Mouse (Mus musculus): ENCODE results near the gene Dvl2. TPM values are rescaled to one million over a fixed set of nuclear protein-coding genes. Genes with fewer than 3 reads are reported as not detected.

The Dvl2 gene
- polyA plus RNA-seq, 2 experiments, result 40.3 to 65.4 TPM

GRCm38 (mm10) chr11:69995391-69995960 is 4.9 kb upstream of the Dvl2 start, which contains the start of gene Phf23:
Gene Phf23 (plus strand): TSS chr11:69995777.
- peak; percentile 84; the same call in 1 of the 2 replicates for TF ChIP-seq POLR2A (IDR thresholded peaks at IDR 0.05; ENCODE audit: borderline replicate concordance, extremely low read depth, insufficient read depth, insufficient read length)
- ATAC-seq (ENCODE audit: low FRiP score, low read depth) (peak; percentile 79), DNase-seq (ENCODE audit: low spot score) (peak; percentile 99)
- 1% methylated on average over 36 of the region's 36 CpGs for WGBS
- peak within 1 kb of the TSS; percentile 90 for H3K9ac ChIP-seq (ENCODE audit: low read depth, low read length, severe bottlenecking)
- no peaks in the 10 kb centered on the region for H3K9me3 ChIP-seq (ENCODE audit: control insufficient read depth, low read length)
- peaks cover 16% of the 10 kb centered on the region for H3K4me1 ChIP-seq (ENCODE audit: control insufficient read depth, insufficient read depth, low read length)
- H3K4me3 ChIP-seq (replicated peaks; ENCODE audit: low read length), result peak within 1 kb of the TSS; percentile 97
- peaks cover 48% of the 10 kb centered on the region for H3K36me3 ChIP-seq (ENCODE audit: control insufficient read depth, insufficient read depth, low read length)
- peak within 1 kb of the TSS; percentile 46 for H3K4me2 ChIP-seq (replicated peaks; ENCODE audit: low read depth, low read length, severe bottlenecking)
- H3K27me3 ChIP-seq (ENCODE audit: control insufficient read depth, insufficient read depth, low read length), result no peaks in the 10 kb centered on the region
- peak within 1 kb of the TSS; percentile 96 for H3K27ac ChIP-seq (replicated peaks; ENCODE audit: low read depth, low read length)

DNA sequence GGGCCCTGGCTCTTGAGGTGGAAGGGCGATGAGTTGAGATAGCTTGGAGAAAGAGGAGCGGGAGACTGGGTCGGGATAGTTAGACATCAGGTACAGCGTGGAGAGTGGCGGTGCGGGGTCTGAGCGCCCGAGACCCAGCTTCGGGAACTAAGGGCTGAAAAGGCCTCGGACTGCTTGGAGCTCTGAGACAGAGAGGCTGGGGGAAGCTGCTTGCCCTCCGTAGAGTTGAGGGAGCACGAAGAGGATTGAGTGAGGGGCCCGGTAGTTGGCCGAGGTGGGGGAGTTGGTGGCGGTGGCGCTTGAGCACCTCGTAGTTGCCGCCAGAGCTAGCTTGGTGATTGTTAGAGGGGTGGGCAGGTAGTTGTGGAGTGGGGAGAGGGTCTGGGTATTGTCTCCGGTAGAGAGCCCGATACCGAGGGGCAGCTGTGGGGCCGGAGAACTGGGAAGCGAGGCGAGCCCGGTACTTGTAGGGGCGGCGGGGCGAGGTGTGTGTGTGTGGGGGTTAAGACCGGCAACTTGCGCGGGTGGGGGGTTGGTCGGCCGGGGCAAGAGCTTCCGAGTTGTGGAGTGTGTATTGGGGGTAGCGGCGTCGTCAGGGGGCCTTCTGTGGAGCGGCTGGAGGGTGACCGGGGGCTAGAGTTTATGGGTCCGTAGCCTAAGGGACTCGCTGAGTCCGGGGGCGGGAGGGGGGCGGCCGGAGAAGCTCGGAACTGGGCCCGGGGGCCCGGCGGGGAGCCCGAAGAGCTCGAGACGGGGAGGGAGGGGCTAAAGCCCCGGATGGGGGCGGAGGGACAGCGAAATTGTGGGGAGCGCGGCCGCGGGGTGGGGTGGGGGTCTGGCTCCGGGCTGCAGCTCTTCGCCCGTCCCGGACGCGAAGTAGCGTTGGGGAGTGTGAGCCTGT is 4.0 kb upstream of the Dvl2 start:
- 1% methylated on average over 41 of the region's 66 CpGs for WGBS
- ATAC-seq (ENCODE audit: low FRiP score, low read depth) (peak; percentile 7), DNase-seq (ENCODE audit: low spot score) (peak; percentile 48)

DNA sequence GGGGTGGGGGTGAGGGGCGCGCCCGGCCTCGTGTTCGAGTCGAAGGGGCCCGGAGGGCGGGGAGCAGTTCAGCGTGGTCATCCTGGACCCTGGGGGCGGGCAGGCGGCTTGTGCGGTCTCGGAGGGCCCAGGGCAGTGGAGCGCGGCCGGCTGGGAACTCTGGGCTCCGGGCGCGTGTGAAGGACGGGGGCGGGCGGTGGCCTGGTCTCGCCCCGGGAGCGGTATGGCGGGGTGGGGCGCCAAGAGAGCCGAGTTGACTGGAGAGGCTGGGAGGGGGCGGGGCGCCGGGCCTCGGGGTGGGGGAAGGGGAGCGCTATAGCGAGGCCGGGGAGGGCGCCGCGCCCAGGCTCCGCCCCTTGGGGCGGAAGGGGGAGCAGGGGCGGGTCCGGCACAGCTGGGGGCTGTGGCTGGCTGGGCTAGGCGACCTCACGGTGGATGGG is 3.3 kb upstream of the Dvl2 start:
- 0 out of 2 replicates have a peak, but pooled peaks have one; percentile 38 for TF ChIP-seq POLR2A (IDR thresholded peaks at IDR 0.05; ENCODE audit: borderline replicate concordance, extremely low read depth, insufficient read depth, insufficient read length)
- ATAC-seq (ENCODE audit: low FRiP score, low read depth), result peak; percentile 38
- H3K4me3 ChIP-seq (replicated peaks; ENCODE audit: low read length), result peak overlapping the region; percentile 97
- H3K9ac ChIP-seq (ENCODE audit: low read depth, low read length, severe bottlenecking), result peak overlapping the region; percentile 90
- DNase-seq (ENCODE audit: low spot score), result peak; percentile 83
- WGBS, result 3% methylated on average over 19 of the region's 44 CpGs
- no peaks in the 10 kb centered on the region for H3K9me3 ChIP-seq (ENCODE audit: control insufficient read depth, low read length)
- peak overlapping the region; percentile 96 for H3K27ac ChIP-seq (replicated peaks; ENCODE audit: low read depth, low read length)
- H3K4me2 ChIP-seq (replicated peaks; ENCODE audit: low read depth, low read length, severe bottlenecking), result peak overlapping the region; percentile 46
- no peaks in the 10 kb centered on the region for H3K27me3 ChIP-seq (ENCODE audit: control insufficient read depth, insufficient read depth, low read length)
- peaks cover 25% of the 10 kb centered on the region for H3K4me1 ChIP-seq (ENCODE audit: control insufficient read depth, insufficient read depth, low read length)
- peaks cover 48% of the 10 kb centered on the region for H3K36me3 ChIP-seq (ENCODE audit: control insufficient read depth, insufficient read depth, low read length)

More for the DNA sequence above, 4.0 kb upstream of the Dvl2 start:
- Histone ChIP-seq H3K27me3 (ENCODE audit: control insufficient read depth, insufficient read depth, low read length) (no peaks in the 10 kb centered on the region), H3K27ac (replicated peaks; ENCODE audit: low read depth, low read length) (peak overlapping the region; percentile 96), H3K9ac (ENCODE audit: low read depth, low read length, severe bottlenecking) (peak overlapping the region; percentile 90), H3K4me1 (ENCODE audit: control insufficient read depth, insufficient read depth, low read length) (peaks cover 19% of the 10 kb centered on the region), H3K4me3 (replicated peaks; ENCODE audit: low read length) (peak overlapping the region; percentile 97), H3K9me3 (ENCODE audit: control insufficient read depth, low read length) (no peaks in the 10 kb centered on the region), H3K4me2 (replicated peaks; ENCODE audit: low read depth, low read length, severe bottlenecking) (peak overlapping the region; percentile 46), H3K36me3 (ENCODE audit: control insufficient read depth, insufficient read depth, low read length) (peaks cover 48% of the 10 kb centered on the region)
- no peak for TF ChIP-seq POLR2A (IDR thresholded peaks at IDR 0.05; ENCODE audit: borderline replicate concordance, extremely low read depth, insufficient read depth, insufficient read length)

- ATAC-seq (ENCODE audit: low FRiP score, low read depth) (no peak), DNase-seq (ENCODE audit: low spot score) (no peak)
- no peak overlapping the region for H3K4me2 ChIP-seq (replicated peaks; ENCODE audit: low read depth, low read length, severe bottlenecking)
- no peaks in the 10 kb centered on the region for H3K27me3 ChIP-seq (ENCODE audit: control insufficient read depth, insufficient read depth, low read length)
- no peak overlapping the region for H3K27ac ChIP-seq (replicated peaks; ENCODE audit: low read depth, low read length)
- H3K36me3 ChIP-seq (ENCODE audit: control insufficient read depth, insufficient read depth, low read length), result peaks cover 41% of the 10 kb centered on the region
- no peak for TF ChIP-seq POLR2A (IDR thresholded peaks at IDR 0.05; ENCODE audit: borderline replicate concordance, extremely low read depth, insufficient read depth, insufficient read length)
- H3K9me3 ChIP-seq (ENCODE audit: control insufficient read depth, low read length), result no peaks in the 10 kb centered on the region
- no peak overlapping the region for H3K4me3 ChIP-seq (replicated peaks; ENCODE audit: low read length)
- H3K4me1 ChIP-seq (ENCODE audit: control insufficient read depth, insufficient read depth, low read length), result peaks cover 25% of the 10 kb centered on the region
- WGBS, result 91% methylated on average over 27 of the region's 27 CpGs
- H3K9ac ChIP-seq (ENCODE audit: low read depth, low read length, severe bottlenecking), result no peak overlapping the region
Measured at GRCm38 (mm10) chr11:69998567-69999491, 1.6 kb upstream of the Dvl2 start.

All from limb, embryonic 14.5 days (tissue).